Mouse (Mus musculus) megakaryocyte, adult 5-6 weeks (primary cell): ENCODE results near the gene Ccdc71. TPM values are rescaled to one million over a fixed set of nuclear protein-coding genes. Genes with fewer than 3 reads are reported as not detected.

ENCODE experiments used
- ATAC-seq: 2 replicates; pipeline ENCODE4 v1.8.0; 2016; ENCODE audit warnings: mild to moderate bottlenecking, inconsistent platforms; ENCODE audit not compliant: poor library complexity, severe bottlenecking
- total RNA-seq, 2 experiments: library from RNA; stranded (forward) in 1 of 2; stranded (reverse) in 1 of 2; fragments of 153-499, 151-499 nt in 1 of 2; fragments of 221-1000, 200-1000 nt in 1 of 2; gene quantifications; 2 replicates each; pipeline versions ENCODE4 v1.2.3 to v1.2.4; 2015 to 2017

Gene Ccdc71
- total RNA-seq (2015) = 26.7 and 29.4 TPM in 2 replicates
- total RNA-seq (2017) = 10.9 and 12.8 TPM in 2 replicates

GRCm38 (mm10) chr9:108460319-108461178 lies at the start of gene Ccdc71:
Gene Ccdc71 (plus strand): TSS chr9:108460527.
- peak; percentile 98 for ATAC-seq

- ATAC-seq = no peak
Measured at GRCm38 (mm10) chr9:108411381-108411942, 48.9 kb upstream of the Ccdc71 start.

DNA sequence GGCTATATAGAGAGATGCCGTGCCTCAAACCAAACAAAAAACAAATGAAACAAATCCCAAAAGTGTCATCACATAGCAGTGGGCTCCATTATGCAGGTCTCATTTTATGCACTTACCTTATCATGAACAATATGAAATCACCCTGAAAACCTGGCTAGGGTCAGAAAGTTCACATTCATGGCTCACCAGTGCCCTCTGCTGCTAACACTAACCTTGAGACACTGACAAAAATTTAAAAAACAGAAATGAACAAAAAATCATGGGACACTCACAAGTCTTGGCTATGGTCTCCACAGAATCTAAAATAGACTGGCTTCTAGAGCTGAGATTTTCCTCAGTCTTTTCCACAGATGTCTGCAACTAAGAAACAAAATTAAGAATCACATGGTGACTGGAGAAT lies 48.1 kb upstream of the Ccdc71 start:
- ATAC-seq = no peak

DNA sequence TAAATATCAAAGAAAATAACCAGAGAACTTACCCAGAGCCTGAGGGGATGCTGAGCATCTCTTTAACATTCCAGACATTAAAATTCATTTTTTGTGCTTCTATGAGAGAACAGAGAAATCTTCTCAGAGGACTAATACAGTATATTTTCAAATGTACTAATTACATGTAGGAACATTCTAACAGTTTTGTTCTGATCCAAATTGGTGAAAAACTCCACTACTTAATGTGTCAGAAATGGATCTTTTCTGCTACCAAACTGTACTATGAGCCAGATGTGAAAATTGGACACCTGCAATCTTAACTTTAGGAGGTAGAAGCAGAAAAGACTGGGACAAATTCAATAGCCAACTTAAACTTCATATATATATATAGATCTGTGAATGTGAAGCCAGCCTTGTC lies 31.9 kb upstream of the Ccdc71 start, which contains the start of gene Ccdc36:
TSS of gene Ccdc36 (minus strand) at position 101 of the 400 bp plus-strand sequence.
- no peak for ATAC-seq

GRCm38 (mm10) chr9:108431431-108432067 lies 28.8 kb upstream of the Ccdc71 start:
- ATAC-seq = peak; percentile 38; the same call in 1 of the 2 replicates

GRCm38 (mm10) chr9:108436182-108436581 lies 24.1 kb upstream of the Ccdc71 start, which contains the start of gene BC048562:
Gene BC048562 (plus strand): TSS chr9:108436482.
- ATAC-seq = no peak

DNA sequence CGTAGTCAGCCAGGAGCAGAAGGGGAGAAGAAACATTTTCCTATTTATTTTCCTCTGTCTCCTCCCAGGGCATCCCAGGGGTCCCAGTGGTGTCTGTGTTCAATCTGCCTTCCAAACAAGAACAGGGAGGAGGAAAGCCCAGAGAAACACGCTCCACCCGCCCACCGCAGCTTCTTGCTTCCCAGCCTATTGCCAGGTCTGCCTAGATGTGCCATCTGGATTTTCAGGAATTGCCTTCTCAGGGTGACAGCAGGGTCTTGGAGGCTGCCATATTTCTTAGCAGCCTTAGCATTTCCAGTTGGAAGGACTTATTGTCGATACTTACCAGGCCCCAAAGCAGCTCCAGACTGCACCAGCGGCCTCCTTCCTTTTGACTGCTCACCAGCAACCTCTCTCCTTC lies 21.2 kb upstream of the Ccdc71 start:
- no peak for ATAC-seq

DNA sequence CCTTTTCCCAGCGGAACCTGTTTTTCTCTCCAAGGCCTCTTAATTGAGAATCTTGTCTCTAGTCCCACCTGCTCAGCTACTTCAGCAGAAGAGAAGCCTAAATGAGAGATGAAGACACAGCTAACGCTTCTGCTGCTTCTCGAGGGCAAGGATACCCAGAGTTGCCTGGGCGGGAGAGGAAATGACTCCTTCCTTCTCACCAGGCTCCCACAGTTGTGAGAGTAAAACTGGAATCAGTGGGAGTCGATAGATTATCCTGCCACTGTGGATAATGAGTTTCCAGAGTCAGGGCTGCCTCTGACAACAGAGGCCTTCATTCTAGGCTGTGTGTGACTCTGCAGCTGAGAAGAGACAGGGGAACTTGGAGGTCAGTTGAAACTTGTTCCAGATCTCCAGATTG lies 19.8 kb upstream of the Ccdc71 start:
- ATAC-seq = no peak

DNA sequence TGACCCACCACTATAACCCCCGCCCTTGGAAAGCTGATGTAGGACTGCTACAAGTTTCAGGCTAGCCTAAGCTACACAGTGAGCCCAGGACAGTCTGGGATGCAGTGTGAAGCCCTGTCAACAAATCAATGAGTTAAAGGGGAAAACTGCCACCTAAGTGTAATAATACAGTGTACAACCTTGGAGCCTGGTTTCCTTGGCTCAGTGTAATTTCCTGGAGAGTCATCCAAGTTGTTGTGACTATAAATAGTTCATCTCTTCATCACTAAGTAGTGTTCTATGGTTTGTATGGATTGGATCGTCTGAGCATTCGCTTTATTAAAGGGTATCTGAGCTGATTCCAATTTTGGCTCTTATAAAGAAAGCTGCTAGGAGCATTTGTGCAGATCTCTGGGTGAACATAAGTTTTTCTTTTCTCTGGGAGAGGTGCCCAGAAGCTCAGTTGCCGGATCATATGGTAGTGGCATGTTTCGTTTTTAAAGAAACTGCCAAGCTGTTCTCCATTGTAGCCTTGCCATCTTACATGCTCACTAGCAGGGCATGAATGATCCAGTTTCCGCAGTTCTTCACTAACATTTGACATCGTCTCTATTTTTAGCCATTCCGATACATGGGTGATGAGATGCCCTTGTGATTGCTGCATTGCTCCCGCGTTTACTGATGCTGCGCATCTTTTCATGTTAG lies 18.9 kb upstream of the Ccdc71 start:
- no peak for ATAC-seq

DNA sequence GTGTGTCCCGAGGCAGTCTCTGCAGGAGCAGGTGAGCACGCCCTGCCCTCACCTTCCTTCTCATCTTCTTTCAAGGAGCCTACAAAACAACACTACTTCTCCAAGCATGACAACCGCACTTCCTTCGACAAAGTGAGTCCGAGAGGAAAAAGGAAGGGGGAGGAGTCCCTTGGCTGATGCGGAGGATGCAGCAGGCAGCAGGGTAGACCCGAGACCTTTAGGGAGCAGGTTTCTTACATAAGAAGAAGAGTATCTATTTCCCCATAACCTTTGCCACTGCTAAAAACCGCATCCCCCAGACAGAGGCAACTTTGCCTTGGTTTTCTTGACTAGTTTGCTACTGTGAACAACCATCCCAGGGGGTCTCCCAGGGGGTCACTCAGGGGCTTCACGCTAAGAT lies 15.2 kb upstream of the Ccdc71 start:
- ATAC-seq = 0 out of 2 replicates have a peak, but pooled peaks have one; percentile 35

DNA sequence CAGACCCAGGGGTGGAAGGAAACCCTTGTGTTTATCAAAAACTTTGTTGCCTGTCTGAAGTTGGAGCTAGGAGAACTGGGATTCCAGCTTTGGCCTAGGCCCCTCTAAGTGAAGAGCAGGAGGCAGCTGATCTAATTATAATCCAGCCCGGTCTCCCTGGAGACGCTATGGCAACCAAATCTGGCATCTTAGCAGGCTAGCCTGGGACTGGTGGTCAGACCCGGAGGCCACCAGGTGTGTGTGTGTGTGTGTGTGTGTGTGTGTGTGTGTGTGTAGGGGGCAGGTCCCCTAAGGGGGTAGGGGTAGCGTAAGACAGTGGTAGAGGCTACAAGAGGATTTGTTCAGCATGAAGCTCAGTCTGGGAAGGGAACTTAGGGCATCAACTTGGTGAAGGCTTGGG lies 10.5 kb upstream of the Ccdc71 start:
- no peak for ATAC-seq

DNA sequence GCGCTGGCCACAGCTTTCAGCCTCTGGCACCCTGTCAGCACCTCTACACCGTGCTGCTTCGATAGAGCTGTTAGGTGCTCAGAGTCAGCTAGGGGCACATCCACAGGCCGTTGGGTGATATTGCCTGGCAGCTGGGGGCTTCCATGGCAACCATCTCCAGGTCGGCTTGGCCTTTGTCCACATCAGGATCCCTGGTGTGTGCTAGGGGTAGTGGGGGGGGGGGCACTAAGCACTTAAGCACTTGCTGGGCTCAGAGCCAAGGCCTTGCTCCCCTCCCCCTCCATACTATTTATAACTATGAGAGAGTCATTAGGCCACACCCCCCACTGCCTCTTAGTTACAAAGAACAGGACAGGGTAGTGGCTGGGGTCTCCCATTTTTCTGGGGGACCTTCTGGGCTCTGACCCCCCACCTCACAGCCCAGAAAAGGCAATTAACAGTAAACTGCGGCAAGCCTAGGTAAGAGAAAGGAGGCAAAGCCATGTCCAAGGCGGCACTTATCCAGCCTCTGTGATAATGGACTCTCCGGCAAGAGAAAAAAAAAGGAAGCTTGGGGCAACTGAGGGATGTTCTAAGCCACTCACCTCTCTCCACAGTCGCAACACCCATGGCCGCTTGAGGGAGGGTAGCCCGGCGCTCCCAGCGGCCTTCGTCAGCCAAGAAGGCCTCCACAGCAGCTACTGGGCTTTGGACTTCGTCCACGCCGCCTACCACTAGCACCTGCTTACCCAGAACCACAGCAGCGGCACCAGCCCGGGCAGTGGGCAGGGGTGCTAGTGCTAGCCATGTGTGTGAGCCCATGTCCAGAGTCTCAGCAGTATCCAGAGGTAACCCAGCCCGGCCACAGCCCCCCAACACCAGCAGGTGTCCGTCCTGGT lies 9.8 kb upstream of the Ccdc71 start:
- no peak for ATAC-seq

DNA sequence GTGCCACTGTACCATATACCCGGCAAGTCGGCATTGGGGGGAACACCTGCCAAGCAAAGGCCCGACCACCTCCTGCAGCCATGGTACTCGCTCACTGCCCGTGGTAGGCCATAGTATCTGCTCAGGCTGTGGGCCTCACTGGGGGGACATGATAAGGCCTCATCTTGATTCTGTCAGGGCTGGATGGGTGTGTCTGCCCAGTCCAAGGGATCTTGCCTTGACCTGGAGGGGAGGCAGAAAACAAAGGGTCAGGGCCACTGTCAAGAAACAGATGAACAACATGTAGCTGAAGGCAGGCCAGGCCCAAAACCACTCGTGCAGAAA lies 9.2 kb upstream of the Ccdc71 start:
- no peak for ATAC-seq

- ATAC-seq = no peak
Measured at GRCm38 (mm10) chr9:108451519-108452160, 8.7 kb upstream of the Ccdc71 start.

GRCm38 (mm10) chr9:108452291-108452906 lies 7.9 kb upstream of the Ccdc71 start:
- ATAC-seq = peak; percentile 90

DNA sequence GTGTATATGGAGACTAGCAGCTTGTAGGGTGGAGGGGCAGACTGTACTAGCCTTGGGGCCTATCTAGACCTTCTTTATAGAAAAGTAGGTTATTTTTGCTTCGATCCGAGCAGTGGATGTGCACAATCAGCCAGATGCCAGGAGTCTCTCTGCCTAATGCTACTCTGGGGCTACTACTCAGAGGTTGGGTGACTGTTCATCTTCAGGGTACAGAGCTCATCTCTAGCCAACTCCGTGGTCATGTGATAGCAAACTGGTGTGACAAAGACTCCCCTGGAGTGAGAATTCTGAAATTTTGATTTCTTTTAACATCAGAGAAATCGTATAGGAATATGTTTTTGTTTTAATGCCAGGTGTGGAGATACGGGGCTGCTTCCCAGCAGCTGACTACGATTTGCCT lies 7.4 kb upstream of the Ccdc71 start:
- peak; percentile 25; the same call in 1 of the 2 replicates for ATAC-seq

DNA sequence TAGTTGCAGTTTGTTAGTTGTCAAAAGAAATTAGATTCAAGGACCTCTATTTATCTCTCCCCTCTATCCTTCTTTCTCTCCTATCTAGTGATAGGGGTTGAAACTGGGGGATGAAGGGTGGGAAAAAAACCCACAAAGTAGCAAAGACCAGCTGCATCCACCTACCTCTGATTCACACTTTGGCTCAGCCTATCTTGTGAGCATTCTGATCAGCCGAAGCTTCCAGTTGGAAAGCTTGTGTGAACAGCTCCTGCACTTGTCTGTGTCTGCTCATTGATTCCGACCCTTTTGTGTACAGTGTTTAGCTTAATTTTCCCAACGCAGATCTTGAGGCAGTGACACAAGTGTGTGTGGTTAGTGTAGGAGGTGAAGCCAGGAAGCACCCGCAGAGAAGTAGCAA lies 6.9 kb upstream of the Ccdc71 start:
- ATAC-seq = no peak

- ATAC-seq = no peak
Measured at GRCm38 (mm10) chr9:108454429-108454828, 5.9 kb upstream of the Ccdc71 start.
